Mouse (Mus musculus): ENCODE data around the gene Gm9602. TPM values are rescaled to one million over a fixed set of nuclear protein-coding genes. Genes with fewer than 3 reads are reported as not detected.
"Not testable (repeated sequence)": the region's sequence is repeated elsewhere in the genome, so short reads cannot be mapped to it uniquely, and the experiment has no call there.

Gm9602 gene
- not detected in 2 replicates for polyA plus RNA-seq (2014; fragmentation: Nextera tagmentation; extraction: Ambion mirVana)

GRCm38 (mm10) chr14:4776037-4776436 lies at the start of gene Gm9602:
Gene Gm9602, plus strand, starts transcription at chr14:4776337.
- not testable (repeated sequence) for ATAC-seq (ENCODE audit: insufficient read depth); H3K27me3 ChIP-seq (ENCODE audit: insufficient read depth, low read length); DNase-seq; H3K9me3 ChIP-seq (ENCODE audit: low read depth, low read length); H3K27ac ChIP-seq (ENCODE audit: low read depth); H3K4me1 ChIP-seq (ENCODE audit: insufficient read depth); H3K4me3 ChIP-seq (ENCODE audit: low read depth, low read length); H3K4me2 ChIP-seq; H3K36me3 ChIP-seq (ENCODE audit: insufficient read depth); H3K9ac ChIP-seq
- WGBS = no CpG with 5 or more reads among the region's 2 CpGs

- not testable (repeated sequence) for ATAC-seq (ENCODE audit: insufficient read depth); H3K27ac ChIP-seq (ENCODE audit: low read depth); H3K9me3 ChIP-seq (ENCODE audit: low read depth, low read length); H3K27me3 ChIP-seq (ENCODE audit: insufficient read depth, low read length); H3K4me3 ChIP-seq (ENCODE audit: low read depth, low read length); H3K4me2 ChIP-seq; H3K36me3 ChIP-seq (ENCODE audit: insufficient read depth); H3K9ac ChIP-seq; DNase-seq; H3K4me1 ChIP-seq (ENCODE audit: insufficient read depth)
- 73% methylated on average over 6 of the region's 6 CpGs for WGBS
Observed at GRCm38 (mm10) chr14:4806421-4806820, 30.3 kb downstream of the Gm9602 start.

GRCm38 (mm10) chr14:4821950-4822349 lies 45.8 kb downstream of the Gm9602 start:
- not testable (repeated sequence) for H3K4me2 ChIP-seq; H3K4me1 ChIP-seq (ENCODE audit: insufficient read depth); H3K4me3 ChIP-seq (ENCODE audit: low read depth, low read length); H3K9me3 ChIP-seq (ENCODE audit: low read depth, low read length); H3K9ac ChIP-seq; ATAC-seq (ENCODE audit: insufficient read depth); H3K27me3 ChIP-seq (ENCODE audit: insufficient read depth, low read length); DNase-seq; H3K36me3 ChIP-seq (ENCODE audit: insufficient read depth); H3K27ac ChIP-seq (ENCODE audit: low read depth)
- WGBS = 98% methylated on average over 4 of the region's 7 CpGs

Other genes starting within 250 kb of the Gm9602 start
- gene Gm3047, start 220.9 kb upstream of the Gm9602 start, polyA plus RNA-seq (2014; fragmentation: Nextera tagmentation; extraction: Ambion mirVana) = not detected in 2 replicates
- not detected in 2 replicates for gene Gm8159, start 144.0 kb upstream of the Gm9602 start, polyA plus RNA-seq (2014; fragmentation: Nextera tagmentation; extraction: Ambion mirVana)
- gene Gm3239, start 112.1 kb upstream of the Gm9602 start, polyA plus RNA-seq (2014; fragmentation: Nextera tagmentation; extraction: Ambion mirVana) = 0.13 TPM in 1 of 2 replicates, not detected in the other
- not detected in 2 replicates for gene Gm7876, start 67.1 kb upstream of the Gm9602 start, polyA plus RNA-seq (2014; fragmentation: Nextera tagmentation; extraction: Ambion mirVana)
- gene Gm3252, start 49.6 kb upstream of the Gm9602 start, polyA plus RNA-seq (2014; fragmentation: Nextera tagmentation; extraction: Ambion mirVana) = 0.15 and 0.29 TPM in 2 replicates
- gene Gm3269, start 61.8 kb downstream of the Gm9602 start, polyA plus RNA-seq (2014; fragmentation: Nextera tagmentation; extraction: Ambion mirVana) = not detected in 2 replicates
- gene Gm3264, start 79.2 kb downstream of the Gm9602 start, polyA plus RNA-seq (2014; fragmentation: Nextera tagmentation; extraction: Ambion mirVana) = 0.42 and 1.0 TPM in 2 replicates
- not detected in 2 replicates for gene Gm3278, start 116.1 kb downstream of the Gm9602 start, polyA plus RNA-seq (2014; fragmentation: Nextera tagmentation; extraction: Ambion mirVana)
- gene Gm8297, start 207.6 kb downstream of the Gm9602 start, polyA plus RNA-seq (2014; fragmentation: Nextera tagmentation; extraction: Ambion mirVana) = not detected in 2 replicates
- not detected in 2 replicates for gene Gm3298, start 239.6 kb downstream of the Gm9602 start, polyA plus RNA-seq (2014; fragmentation: Nextera tagmentation; extraction: Ambion mirVana)

Measured in lung, embryonic 14.5 days (tissue).